Mouse (Mus musculus) small intestine, adult 2 months (tissue): Measurements from ENCODE around the gene Ppm1h. TPM values are rescaled to one million over a fixed set of nuclear protein-coding genes. Genes with fewer than 3 reads are reported as not detected.
"Not testable (repeated sequence)": the region's sequence is repeated elsewhere in the genome, so short reads cannot be mapped to it uniquely, and the experiment has no call there.

Experiments
- H3K27ac ChIP-seq: fragments of 200-500 bp; 2 replicates; pipeline ENCODE4 v1.5.1; 2012; ENCODE audit warnings: low read depth, low read length, control low read depth, inconsistent platforms; ENCODE audit not compliant: insufficient read depth
- H3K27me3 ChIP-seq: fragments of 200-500 bp; 2 replicates; pipeline ENCODE4 v1.6.1; 2012; ENCODE audit warnings: mild to moderate bottlenecking, moderate library complexity, low read length, inconsistent platforms; ENCODE audit not compliant: control insufficient read depth, insufficient read depth
- H3K36me3 ChIP-seq: fragments of 200-500 bp; 2 replicates; pipeline ENCODE4 v1.6.1; 2012; ENCODE audit warnings: mild to moderate bottlenecking, low read length, control low read depth, inconsistent platforms; ENCODE audit not compliant: control insufficient read depth, insufficient read depth
- H3K4me1 ChIP-seq: fragments of 200-500 bp; 2 replicates; pipeline ENCODE4 v1.6.1; 2012; ENCODE audit warnings: low read length, inconsistent platforms, mixed read lengths; ENCODE audit not compliant: control insufficient read depth, insufficient read depth, insufficient read length
- H3K4me3 ChIP-seq: fragments of 200-500 bp; 2 replicates; pipeline ENCODE4 v1.5.1; 2012; ENCODE audit warnings: low read depth, mild to moderate bottlenecking, control low read depth, inconsistent platforms, low read length, moderate library complexity
- CTCF ChIP-seq: fragments of 200-500 bp; IDR thresholded peaks from 2 replicates; pipeline ENCODE4 v1.5.1; 2012; ENCODE audit warnings: low read depth, mild to moderate bottlenecking, control low read depth, inconsistent platforms, low read length, moderate library complexity, mixed read lengths; ENCODE audit not compliant: insufficient replicate concordance, insufficient read length; ENCODE audit errors: extremely low read depth
- POLR2A ChIP-seq: fragments of 200-500 bp; IDR thresholded peaks from 2 replicates; pipeline ENCODE4 v1.6.1; 2012; ENCODE audit warnings: low read depth, mild to moderate bottlenecking, control low read depth, inconsistent platforms, low read length, moderate library complexity
- WGBS: fragments of 180-500 bp; shearing (Covaris S2); methylation state at CpG from one replicate; pipeline ENCODE4 v1.1.7; 2018; 5-methylcytosine and 5-hydroxymethylcytosine counted together
- polyA plus RNA-seq: library from polyadenylated mRNA; depleted of rRNA; stranded (reverse); fragments of >200 nt; gene quantifications from 2 replicates; pipeline ENCODE4 v1.2.3, GENCODE M21; 2012

Ppm1h gene
- polyA plus RNA-seq, 1 experiment = 14.7 TPM

- Histone ChIP-seq H3K4me3 (no peak overlapping the region), H3K27me3 (no peaks in the 10 kb centered on the region), H3K4me1 (peaks cover 2% of the 10 kb centered on the region; the same call in 1 of the 2 replicates), H3K27ac (no peak overlapping the region), H3K36me3 (peaks cover 18% of the 10 kb centered on the region)
- WGBS = 89% methylated on average over 2 of the region's 2 CpGs
- TF ChIP-seq CTCF = no peak
- TF ChIP-seq POLR2A = no peak
Observed at GRCm38 (mm10) chr10:122919416-122919815, 240.9 kb downstream of the Ppm1h start.

GRCm38 (mm10) chr10:122920218-122920795, 241.7 kb downstream of the Ppm1h start:
- Histone ChIP-seq H3K4me3 (no peak overlapping the region), H3K27ac (no peak overlapping the region), H3K27me3 (no peaks in the 10 kb centered on the region), H3K36me3 (peaks cover 21% of the 10 kb centered on the region), H3K4me1 (peaks cover 2% of the 10 kb centered on the region; the same call in 1 of the 2 replicates)
- 79% methylated on average over 11 of the region's 11 CpGs for WGBS
- TF ChIP-seq CTCF (no peak), POLR2A (no peak)

DNA sequence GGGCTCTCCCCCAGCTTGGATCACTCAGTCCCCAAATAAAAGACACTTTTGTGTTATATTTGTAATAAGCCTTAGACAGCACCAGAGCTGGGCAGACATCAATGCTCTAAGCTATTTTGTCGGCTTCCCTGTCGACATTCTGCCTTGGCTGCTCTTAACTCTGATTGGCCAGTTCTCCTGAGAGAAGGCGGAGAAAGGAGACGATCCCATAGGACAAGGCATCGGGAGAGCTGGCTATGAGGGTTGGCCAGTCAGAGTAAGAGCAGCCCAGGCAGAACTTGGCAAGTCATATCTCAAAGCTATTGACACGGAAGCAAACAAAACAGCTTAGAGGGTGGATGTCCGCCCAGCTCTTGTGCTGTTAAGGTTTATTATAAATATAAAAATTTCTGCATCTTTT, 243.7 kb downstream of the Ppm1h start:
- no peak for TF ChIP-seq CTCF

DNA sequence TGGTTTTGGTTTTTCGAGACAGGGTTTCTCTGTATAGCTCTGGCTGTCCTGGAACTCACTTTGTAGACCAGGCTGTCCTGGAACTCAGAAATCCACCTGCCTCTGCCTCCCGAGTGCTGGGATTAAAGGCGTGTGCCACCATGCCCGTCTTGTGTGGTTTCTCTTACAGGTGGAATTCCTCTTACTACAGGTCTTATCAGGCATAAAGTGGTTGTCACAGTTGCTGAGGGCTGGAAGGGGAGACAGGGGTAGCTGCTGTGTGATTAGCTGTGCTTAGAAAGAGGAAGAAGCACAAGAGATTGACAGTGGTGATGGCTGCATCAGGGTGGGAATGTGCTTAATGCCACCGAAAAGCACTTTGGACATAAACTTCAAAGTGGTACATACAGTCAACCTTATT, 246.0 kb downstream of the Ppm1h start:
- H3K4me1 ChIP-seq, H3K27me3 ChIP-seq, H3K4me3 ChIP-seq, H3K27ac ChIP-seq: not testable (repeated sequence)
- H3K36me3 ChIP-seq = peaks cover 24% of the 10 kb centered on the region
- WGBS = 81% methylated on average over 5 of the region's 5 CpGs

More for the DNA sequence above, 243.7 kb downstream of the Ppm1h start:
- Histone ChIP-seq H3K36me3 (peaks cover 28% of the 10 kb centered on the region), H3K27ac (no peak overlapping the region), H3K4me3 (no peak overlapping the region), H3K27me3 (no peaks in the 10 kb centered on the region), H3K4me1 (peaks cover 2% of the 10 kb centered on the region; the same call in 1 of the 2 replicates)
- WGBS = 64% methylated on average over 7 of the region's 7 CpGs

GRCm38 (mm10) chr10:122926275-122926674, 247.7 kb downstream of the Ppm1h start:
- peaks cover 13% of the 10 kb centered on the region; the same call in 1 of the 2 replicates for H3K4me1 ChIP-seq
- TF ChIP-seq CTCF (no peak), POLR2A (no peak)
- WGBS = 93% methylated on average over 4 of the region's 4 CpGs
- H3K27ac ChIP-seq = no peak overlapping the region
- H3K36me3 ChIP-seq = peaks cover 18% of the 10 kb centered on the region
- H3K27me3 ChIP-seq = no peaks in the 10 kb centered on the region
- no peak overlapping the region for H3K4me3 ChIP-seq

DNA sequence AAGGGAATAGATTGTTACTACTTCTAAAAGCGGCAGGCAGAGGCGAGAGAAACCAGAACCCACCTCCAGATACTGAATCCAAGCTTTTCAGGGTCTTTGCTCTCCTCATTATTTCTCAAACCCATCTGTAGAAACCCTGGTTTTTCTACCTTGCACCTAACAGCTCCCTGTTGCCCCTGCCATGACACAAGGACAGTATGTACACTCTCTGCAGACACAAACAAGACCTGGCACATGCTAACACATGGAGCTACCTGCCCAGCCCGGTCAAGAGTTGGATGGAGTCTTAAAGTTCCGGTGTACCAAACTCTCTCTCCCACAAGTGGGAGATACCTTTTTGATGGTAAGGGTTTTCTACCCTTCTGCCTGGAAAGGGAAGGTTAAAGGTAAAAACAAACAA, 252.0 kb downstream of the Ppm1h start:
- peaks cover 13% of the 10 kb centered on the region; the same call in 1 of the 2 replicates for H3K4me1 ChIP-seq
- H3K36me3 ChIP-seq = peaks cover 12% of the 10 kb centered on the region
- TF ChIP-seq CTCF (no peak), POLR2A (no peak)
- no peak overlapping the region for H3K4me3 ChIP-seq
- H3K27me3 ChIP-seq = no peaks in the 10 kb centered on the region
- no peak overlapping the region for H3K27ac ChIP-seq
- WGBS = 58% methylated on average over 4 of the region's 4 CpGs

GRCm38 (mm10) chr10:122931193-122931832, 252.8 kb downstream of the Ppm1h start:
- Histone ChIP-seq H3K4me3 (no peak overlapping the region), H3K4me1 (peaks cover 13% of the 10 kb centered on the region; the same call in 1 of the 2 replicates), H3K27me3 (no peaks in the 10 kb centered on the region), H3K36me3 (peaks cover 6% of the 10 kb centered on the region), H3K27ac (no peak overlapping the region)
- TF ChIP-seq POLR2A (no peak), CTCF (no peak)
- 20% methylated on average over 13 of the region's 13 CpGs for WGBS

DNA sequence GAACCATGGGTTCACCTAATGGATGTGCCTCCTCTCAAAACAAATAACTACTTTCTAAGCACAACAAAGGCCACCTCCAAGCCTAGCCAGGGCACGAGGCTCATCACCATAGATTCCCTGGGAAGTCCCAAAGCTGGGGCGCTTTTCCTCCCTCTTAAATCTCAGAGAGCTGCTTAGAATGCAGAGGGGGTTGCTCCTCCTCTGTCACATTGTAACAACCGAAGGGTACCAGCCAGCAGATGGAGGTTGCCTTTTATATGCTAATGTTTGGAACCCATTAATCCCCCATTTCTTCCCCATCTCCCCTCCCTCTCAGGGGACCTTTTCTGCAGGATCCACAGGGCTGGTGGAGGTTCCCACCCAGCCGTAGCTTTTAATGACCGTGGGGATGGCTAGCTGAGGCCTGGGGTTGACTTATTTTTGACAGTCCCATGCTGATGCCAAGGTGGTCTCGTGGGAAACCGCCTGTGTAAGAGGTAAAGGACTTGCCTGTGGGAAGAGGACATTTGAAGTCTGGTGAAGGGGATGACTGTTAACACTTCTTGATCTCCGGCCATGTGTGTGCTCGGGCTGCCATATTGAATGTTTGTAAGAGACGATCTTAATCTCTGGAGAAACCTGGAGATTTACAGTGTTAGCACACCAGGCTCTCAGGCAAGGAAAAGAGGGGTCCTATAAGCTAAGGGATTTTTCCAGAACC, 253.4 kb downstream of the Ppm1h start:
- Histone ChIP-seq H3K27ac (no peak overlapping the region), H3K36me3 (peaks cover 4% of the 10 kb centered on the region), H3K27me3 (no peaks in the 10 kb centered on the region), H3K4me3 (no peak overlapping the region), H3K4me1 (peaks cover 13% of the 10 kb centered on the region; the same call in 1 of the 2 replicates)
- TF ChIP-seq CTCF = no peak
- no peak for TF ChIP-seq POLR2A
- 92% methylated on average over 10 of the region's 10 CpGs for WGBS
